Mouse (Mus musculus) kidney, postnatal 36 days (tissue): ENCODE results near the gene Olfr686.

Experiments
- DNase-seq, 2 experiments: peaks; one replicate each; pipeline ENCODE4 v3.0.0; 2021 to 2022; ENCODE audit warnings: mixed read lengths in 2 of 2

Gene Olfr686

GRCm38 (mm10) chr7:105207385-105207784, at the start of gene Olfr686:
Olfr686 (minus strand) TSS chr7:105207485.
- no peak for DNase-seq

GRCm38 (mm10) chr7:105256656-105257055, 49.4 kb upstream of the Olfr686 start:
- peak; percentile 16 to 70 for DNase-seq

- DNase-seq: peak in 1 of 2 experiments; percentile 47
Observed at GRCm38 (mm10) chr7:105248197-105248596, 40.9 kb upstream of the Olfr686 start.

- peak in 1 of 2 experiments; percentile 15 for DNase-seq
Observed at GRCm38 (mm10) chr7:105247671-105248070, 40.4 kb upstream of the Olfr686 start.

- no peak for DNase-seq
Observed at GRCm38 (mm10) chr7:105229386-105229785, 22.1 kb upstream of the Olfr686 start.

GRCm38 (mm10) chr7:105228138-105228537, 20.9 kb upstream of the Olfr686 start:
- peak; percentile 17 to 72 for DNase-seq

DNA sequence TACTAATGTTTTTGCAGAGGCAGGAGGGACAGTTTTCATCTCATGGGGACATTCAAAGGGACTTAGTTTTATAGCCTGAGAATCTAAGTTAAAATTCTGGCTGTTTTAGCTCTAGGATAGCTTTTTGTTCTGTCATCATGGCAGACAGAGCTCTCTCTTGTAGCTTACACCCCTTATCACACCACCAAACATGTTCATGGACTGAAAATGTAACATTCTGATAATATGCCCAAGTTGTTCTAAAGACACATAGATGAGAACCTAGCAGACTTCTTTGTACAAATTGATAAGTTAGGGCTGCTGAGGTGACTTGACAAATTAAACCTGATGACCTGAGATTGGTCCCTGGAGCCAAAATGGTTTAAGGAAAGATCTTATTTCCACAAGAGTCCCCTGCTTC, 19.4 kb upstream of the Olfr686 start:
- no peak for DNase-seq

- peak in 1 of 2 experiments; percentile 9 for DNase-seq
Observed at GRCm38 (mm10) chr7:105226072-105226471, 18.8 kb upstream of the Olfr686 start.

DNA sequence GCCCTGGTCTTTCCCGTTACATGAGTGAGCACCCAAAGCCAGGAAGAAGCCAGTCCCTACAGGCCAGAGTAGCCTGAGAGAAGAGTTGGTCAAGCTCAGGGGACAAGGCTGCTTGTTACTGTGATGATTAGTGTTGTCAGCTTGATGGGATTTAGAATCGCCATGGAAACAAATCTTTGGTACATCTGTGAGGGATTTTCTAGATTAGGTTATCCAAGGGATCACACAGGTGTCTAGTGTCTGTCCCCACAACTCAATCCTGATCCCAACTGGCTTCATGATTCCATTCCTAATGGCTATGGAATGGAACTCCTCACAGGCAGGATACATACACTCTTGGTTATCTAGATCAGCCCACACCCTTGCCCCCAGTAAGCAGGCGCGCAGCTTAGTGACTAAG, 11.0 kb upstream of the Olfr686 start:
- DNase-seq: no peak

- no peak for DNase-seq
Observed at GRCm38 (mm10) chr7:105214761-105215160, 7.5 kb upstream of the Olfr686 start.

- DNase-seq: no peak
Observed at GRCm38 (mm10) chr7:105185912-105186311, 21.4 kb downstream of the Olfr686 start, which contains the start of gene Olfr685. Olfr685 (minus strand) TSS chr7:105186012.

GRCm38 (mm10) chr7:105170773-105171172, 36.5 kb downstream of the Olfr686 start:
- peak; percentile 5 to 22 for DNase-seq

DNA sequence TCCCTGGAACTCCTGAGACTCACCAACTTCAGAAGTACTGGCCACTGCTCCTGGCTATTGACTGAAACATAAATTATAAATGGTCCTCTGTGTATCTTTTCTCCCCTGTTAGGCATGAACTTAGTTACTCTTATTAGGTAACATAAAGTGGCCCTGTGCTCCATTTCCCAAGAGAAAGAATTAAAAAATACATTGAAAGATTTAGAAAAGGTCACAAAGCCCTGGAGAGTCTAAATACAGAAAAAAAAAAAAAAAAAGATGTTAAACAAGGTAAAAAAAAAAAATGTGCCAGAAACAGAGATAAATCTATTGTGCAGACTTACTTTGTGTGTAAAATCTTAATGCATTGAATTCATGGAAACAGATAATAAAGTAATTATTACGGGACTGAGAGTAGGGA, 43.7 kb downstream of the Olfr686 start, which contains the start of gene Olfr684:
Gene Olfr684 (minus strand): TSS at position 101 of the 400 bp plus-strand sequence.
- no peak for DNase-seq
